Mouse (Mus musculus) midbrain, embryonic 14.5 days (tissue): Measurements from ENCODE around the gene Fam222b. TPM values are rescaled to one million over a fixed set of nuclear protein-coding genes. Genes with fewer than 3 reads are reported as not detected.

Experiments used
- ATAC-seq: fragments of 200-750 bp; cut with Nextera tagmentation; 2 replicates; pipeline ENCODE4 v1.8.0; 2017; ENCODE audit warnings: moderate number of reproducible peaks, moderate library complexity; ENCODE audit not compliant: low FRiP score, low TSS enrichment
- DNase-seq: peaks from one replicate; pipeline ENCODE4 v3.0.0-alpha.2; 2015
- H3K27ac ChIP-seq: fragments of 300-500 bp; sonication (generic); replicated peaks from 2 replicates; pipeline ENCODE4 v1.5.1; 2014; ENCODE audit warnings: mild to moderate bottlenecking, low read depth, low read length, moderate library complexity
- H3K27me3 ChIP-seq: fragments of 300-500 bp; sonication (generic); 2 replicates; pipeline ENCODE4 v1.6.1; 2014; ENCODE audit warnings: low read length, control low read depth, mixed read lengths; ENCODE audit not compliant: control insufficient read depth, insufficient read depth
- H3K36me3 ChIP-seq: fragments of 300-500 bp; sonication (generic); 2 replicates; pipeline ENCODE4 v1.6.1; 2014; ENCODE audit warnings: low read length, control low read depth; ENCODE audit not compliant: control insufficient read depth, insufficient read depth
- H3K4me1 ChIP-seq: fragments of 300-500 bp; sonication (generic); 2 replicates; pipeline ENCODE4 v1.6.1; 2014; ENCODE audit warnings: mild to moderate bottlenecking, antibody characterized with exemption, low read length, control low read depth; ENCODE audit not compliant: control insufficient read depth, insufficient read depth
- H3K4me2 ChIP-seq: fragments of 300-500 bp; sonication (generic); 2 replicates; pipeline ENCODE4 v1.6.1; 2014; ENCODE audit warnings: mild to moderate bottlenecking, low read length, moderate library complexity
- H3K4me3 ChIP-seq: fragments of 300-500 bp; sonication (generic); replicated peaks from 2 replicates; pipeline ENCODE4 v1.5.1; 2014; ENCODE audit warnings: low read depth, low read length
- H3K9ac ChIP-seq: fragments of 300-500 bp; sonication (generic); replicated peaks from 2 replicates; pipeline ENCODE4 v1.6.1; 2014; ENCODE audit warnings: mild to moderate bottlenecking, low read length, moderate library complexity
- H3K9me3 ChIP-seq: fragments of 300-500 bp; sonication (generic); 2 replicates; pipeline ENCODE4 v1.6.1; 2016; ENCODE audit warnings: low read length, control low read depth, mixed read lengths; ENCODE audit not compliant: control insufficient read depth
- WGBS: fragments of 180-500 bp; shearing (Covaris S2); extraction: QIAGEN DNeasy Blood & Tissue Kit; methylation state at CpG from one replicate; pipeline ENCODE4 v1.1.7; 2014; 5-methylcytosine and 5-hydroxymethylcytosine counted together
- polyA plus RNA-seq: library from polyadenylated mRNA; unstranded; fragments of >200 nt; fragmentation: Nextera tagmentation; extraction: Ambion mirVana; gene quantifications from 2 replicates; pipeline ENCODE4 v1.2.1, GENCODE M21; 2014

Fam222b gene
- polyA plus RNA-seq, 1 experiment from 2014 or later = 30.4 TPM

- peak within 1 kb of the TSS; percentile 79 for H3K4me2 ChIP-seq
- peak within 1 kb of the TSS; percentile 82 for H3K4me3 ChIP-seq
- peaks cover 8% of the 10 kb centered on the region for H3K36me3 ChIP-seq
- H3K27me3 ChIP-seq = no peaks in the 10 kb centered on the region
- H3K4me1 ChIP-seq = peaks cover 11% of the 10 kb centered on the region
- peak within 1 kb of the TSS; percentile 79 for H3K27ac ChIP-seq
- ATAC-seq (peak; percentile 87; the same call in 1 of the 2 replicates), DNase-seq (peak; percentile 95)
- WGBS = 1% methylated on average over 42 of the region's 42 CpGs
- peak within 1 kb of the TSS; percentile 83 for H3K9ac ChIP-seq
- H3K9me3 ChIP-seq = no peaks in the 10 kb centered on the region
Observed at GRCm38 (mm10) chr11:78079961-78080921, 14.2 kb upstream of the Fam222b start, which contains the start of gene Eral1. Eral1 (minus strand) TSS chr11:78080383.

DNA sequence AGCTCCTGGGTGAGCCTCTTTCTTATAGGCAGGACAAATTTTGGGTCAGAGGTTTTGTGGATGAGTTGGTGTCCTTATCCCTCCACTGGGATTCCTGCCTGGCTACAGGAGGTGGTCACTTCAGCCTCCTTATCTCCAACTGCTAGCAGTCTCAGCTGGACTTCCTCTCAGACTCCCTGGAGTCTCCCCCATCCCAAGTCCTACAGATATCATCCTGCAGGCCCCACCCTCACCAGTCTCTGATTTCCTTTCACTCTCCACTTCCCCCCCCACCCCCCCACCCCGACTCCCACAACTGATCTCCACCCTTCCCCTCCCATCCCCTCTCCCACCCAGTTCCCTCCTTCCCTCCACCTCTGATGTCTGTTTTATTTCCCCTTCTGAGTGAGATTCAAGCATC lies 10.9 kb upstream of the Fam222b start:
- Histone ChIP-seq H3K9me3 (no peaks in the 10 kb centered on the region), H3K4me2 (no peak overlapping the region), H3K27me3 (no peaks in the 10 kb centered on the region), H3K4me3 (no peak overlapping the region), H3K27ac (no peak overlapping the region), H3K9ac (no peak overlapping the region), H3K4me1 (peaks cover 11% of the 10 kb centered on the region), H3K36me3 (no peaks in the 10 kb centered on the region)
- ATAC-seq (no peak), DNase-seq (no peak)
- WGBS = 26% methylated on average over 1 of the region's 1 CpGs

DNA sequence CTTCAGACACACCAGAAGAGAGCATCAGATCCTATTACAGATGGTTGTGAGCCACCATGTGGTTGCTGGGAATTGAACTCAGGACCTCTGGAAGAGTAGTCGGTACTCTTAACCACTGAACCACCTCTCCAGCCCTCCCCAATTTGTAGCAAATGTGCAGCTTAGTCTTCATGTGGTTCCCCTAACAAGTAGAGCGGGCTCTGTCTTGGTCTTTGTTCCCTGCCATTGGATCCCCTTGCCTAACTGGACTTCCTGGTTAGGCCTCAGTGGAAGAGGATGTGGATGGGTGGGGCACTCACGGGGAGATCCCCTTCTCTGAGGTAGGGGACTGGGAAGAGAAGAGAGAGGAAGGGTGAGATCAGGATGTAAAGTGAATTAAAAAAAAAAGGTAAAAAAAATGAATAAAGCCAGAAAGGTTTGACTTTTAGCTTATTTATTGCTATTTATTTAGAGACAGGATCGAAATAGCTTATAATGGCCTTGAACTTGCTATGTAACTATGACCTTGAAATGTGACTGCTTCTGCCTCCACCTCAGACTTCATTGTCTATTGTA lies 7.5 kb upstream of the Fam222b start:
- Histone ChIP-seq H3K27me3 (no peaks in the 10 kb centered on the region), H3K9ac (no peak overlapping the region), H3K4me3 (no peak overlapping the region), H3K4me2 (no peak overlapping the region), H3K4me1 (no peaks in the 10 kb centered on the region), H3K27ac (no peak overlapping the region), H3K9me3 (no peaks in the 10 kb centered on the region), H3K36me3 (no peaks in the 10 kb centered on the region)
- DNase-seq = no peak
- no peak for ATAC-seq
- 79% methylated on average over 4 of the region's 4 CpGs for WGBS

- Histone ChIP-seq H3K36me3 (no peaks in the 10 kb centered on the region), H3K27me3 (no peaks in the 10 kb centered on the region), H3K4me2 (no peak overlapping the region), H3K9ac (no peak overlapping the region), H3K27ac (no peak overlapping the region), H3K4me3 (no peak overlapping the region), H3K4me1 (no peaks in the 10 kb centered on the region), H3K9me3 (no peaks in the 10 kb centered on the region)
- WGBS = 85% methylated on average over 5 of the region's 5 CpGs
- no peak for DNase-seq
- ATAC-seq = no peak
Observed at GRCm38 (mm10) chr11:78087756-78088281, 6.6 kb upstream of the Fam222b start.

GRCm38 (mm10) chr11:78094137-78094503 lies 340 bp upstream of the Fam222b start:
- ATAC-seq (no peak), DNase-seq (no peak)
- Histone ChIP-seq H3K9ac (peak overlapping the region; percentile 82), H3K27me3 (no peaks in the 10 kb centered on the region), H3K4me2 (peak overlapping the region; percentile 68), H3K4me3 (peak overlapping the region; percentile 83), H3K36me3 (no peaks in the 10 kb centered on the region), H3K4me1 (peaks cover 23% of the 10 kb centered on the region), H3K9me3 (no peaks in the 10 kb centered on the region), H3K27ac (peak overlapping the region; percentile 83)
- 53% methylated on average over 11 of the region's 11 CpGs for WGBS

DNA sequence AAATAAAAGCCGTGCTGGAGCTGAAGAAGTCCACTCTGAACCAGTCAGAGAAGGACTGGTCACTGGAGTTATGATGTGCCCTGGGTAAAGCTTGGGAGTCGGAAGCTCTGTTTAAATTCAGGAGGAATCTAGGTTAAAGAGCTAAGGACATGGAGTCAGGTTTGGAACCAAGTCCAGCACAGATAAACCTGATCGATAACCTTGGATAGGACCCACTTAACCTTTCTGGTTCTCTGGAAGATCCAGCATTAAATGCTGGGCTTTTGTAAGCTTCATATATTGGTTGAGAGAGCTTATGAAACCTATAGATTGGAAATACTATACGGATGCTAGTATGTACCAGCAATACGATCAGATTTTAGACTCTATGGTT lies 670 bp downstream of the Fam222b start:
- DNase-seq = no peak
- Histone ChIP-seq H3K9me3 (no peaks in the 10 kb centered on the region), H3K27ac (peak overlapping the region; percentile 83), H3K9ac (peak overlapping the region; percentile 82), H3K4me2 (peak overlapping the region; percentile 68), H3K4me1 (peaks cover 23% of the 10 kb centered on the region), H3K36me3 (no peaks in the 10 kb centered on the region), H3K4me3 (peak overlapping the region; percentile 83), H3K27me3 (no peaks in the 10 kb centered on the region)
- no peak for ATAC-seq
- WGBS = 26% methylated on average over 5 of the region's 5 CpGs

DNA sequence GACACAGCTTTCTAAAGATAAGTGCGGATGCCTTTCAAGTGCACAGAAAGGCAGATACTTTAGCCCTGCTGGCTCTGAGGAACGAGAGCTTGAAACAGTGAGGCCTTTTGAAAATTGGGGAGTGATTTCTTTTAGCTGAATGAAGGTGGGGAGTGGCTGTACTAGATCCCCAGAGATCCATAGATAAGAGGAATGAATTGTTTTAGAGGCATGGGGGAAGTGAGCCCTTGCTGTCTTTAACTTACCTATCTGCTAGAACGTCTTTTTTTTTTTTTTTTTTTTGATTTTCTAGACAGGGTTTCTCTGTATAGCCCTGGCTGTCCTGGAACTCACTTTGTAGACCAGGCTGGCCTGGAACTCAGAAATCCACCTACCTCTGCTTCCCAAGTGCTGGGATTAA lies 2.6 kb downstream of the Fam222b start:
- ATAC-seq = no peak
- Histone ChIP-seq H3K4me3 (peak overlapping the region; percentile 10; the same call in 1 of the 2 replicates), H3K4me2 (peak overlapping the region; percentile 39), H3K36me3 (0 out of 2 replicates have a peak, but pooled peaks cover 3% of the 10 kb centered on the region), H3K27ac (no peak overlapping the region), H3K9me3 (no peaks in the 10 kb centered on the region), H3K27me3 (no peaks in the 10 kb centered on the region), H3K4me1 (peaks cover 23% of the 10 kb centered on the region), H3K9ac (no peak overlapping the region)
- DNase-seq = no peak
- 52% methylated on average over 3 of the region's 3 CpGs for WGBS

GRCm38 (mm10) chr11:78100746-78101145 lies 6.3 kb downstream of the Fam222b start:
- Histone ChIP-seq H3K27me3 (no peaks in the 10 kb centered on the region), H3K27ac (no peak overlapping the region), H3K4me3 (no peak overlapping the region), H3K36me3 (0 out of 2 replicates have a peak, but pooled peaks cover 3% of the 10 kb centered on the region), H3K9ac (no peak overlapping the region), H3K4me1 (peaks cover 16% of the 10 kb centered on the region), H3K9me3 (no peaks in the 10 kb centered on the region), H3K4me2 (no peak overlapping the region)
- ATAC-seq (no peak), DNase-seq (no peak)
- WGBS = 94% methylated on average over 11 of the region's 11 CpGs
